Comparison of ENCODE assay signal across 8 mouse cellular contexts in genomic region chr11:87763988-87764876, GRCm38 (mm10). TPM values are rescaled to one million over a fixed set of nuclear protein-coding genes. Genes with fewer than 3 reads are reported as not detected.
A peak's percentile ranks its signal among the peaks of the same experiment; 100 is the strongest.
DNase-seq lines count a peak whose midpoint lies in the region; ATAC-seq and TF ChIP-seq lines count a peak whose summit lies in the region.

No protein-coding gene starts in this region.

- no peaks in the 10 kb centered on the region for H3K36me3 ChIP-seq in embryonic facial prominence, embryonic 13.5 days
- H3K36me3 ChIP-seq in kidney, adult 2 months (ENCODE audit: control insufficient read depth, insufficient read depth, low read length): no peaks in the 10 kb centered on the region
- no peaks in the 10 kb centered on the region for H3K36me3 ChIP-seq in liver, embryonic 14.5 days (replicated peaks; ENCODE audit: control insufficient read depth, insufficient read depth, low read depth)

- H3K4me2 ChIP-seq in embryonic facial prominence, embryonic 13.5 days: peak overlapping the region; percentile 95
- H3K4me2 ChIP-seq in liver, embryonic 14.5 days (ENCODE audit: low read depth): peak overlapping the region; percentile 62

- no peak overlapping the region for H3K27ac ChIP-seq in embryonic facial prominence, embryonic 13.5 days
- no peak overlapping the region for H3K27ac ChIP-seq in kidney, adult 2 months (ENCODE audit: insufficient read depth, low read depth, low read length)
- H3K27ac ChIP-seq in liver, embryonic 14.5 days: no peak overlapping the region

- H3K4me3 ChIP-seq in embryonic facial prominence, embryonic 13.5 days: peak overlapping the region; percentile 53
- peak overlapping the region; percentile 43 for H3K4me3 ChIP-seq in kidney, adult 2 months (ENCODE audit: insufficient read depth, low read depth, low read length)
- peak overlapping the region; percentile 28 to 43; a peak in 3 of 4 replicates for H3K4me3 ChIP-seq in liver, embryonic 14.5 days (ENCODE audit: insufficient read depth in 1 of 2, low read depth in 2 of 2, low read length in 2 of 2)

- peak overlapping the region; percentile 73 for H3K9ac ChIP-seq in embryonic facial prominence, embryonic 13.5 days
- H3K9ac ChIP-seq in liver, embryonic 14.5 days (replicated peaks): 0 out of 2 replicates have a peak overlapping the region, but pooled peaks have one; percentile 6

- no peaks in the 10 kb centered on the region for H3K9me3 ChIP-seq in embryonic facial prominence, embryonic 13.5 days
- H3K9me3 ChIP-seq in liver, embryonic 14.5 days (ENCODE audit: control insufficient read depth, low read length): no peaks in the 10 kb centered on the region

- DNase-seq in layer of hippocampus, adult 11-12 months (ENCODE audit: low spot score): peak; percentile 43
- no peak for DNase-seq in layer of hippocampus, adult 9-10 months (ENCODE audit: low spot score)
- DNase-seq in adrenal gland, postnatal 25 days: peak; percentile 49
- DNase-seq in kidney, adult 2 months: no peak
- no peak for DNase-seq in liver, embryonic 14.5 days (ENCODE audit: low read depth in 3 of 3, low spot score in 3 of 3)
- DNase-seq in retina, postnatal 1 day: peak; percentile 85
- no peak for DNase-seq in MN1 (ENCODE audit: low spot score)

- H3K27me3 ChIP-seq in embryonic facial prominence, embryonic 13.5 days: peaks cover 89% of the 10 kb centered on the region
- no peaks in the 10 kb centered on the region for H3K27me3 ChIP-seq in kidney, adult 2 months (replicated peaks; ENCODE audit: control insufficient read depth, insufficient read depth, low read length)
- peaks cover 49% of the 10 kb centered on the region for H3K27me3 ChIP-seq in liver, embryonic 14.5 days (ENCODE audit: control insufficient read depth, insufficient read depth, low read length)

- peaks cover 28% of the 10 kb centered on the region for H3K4me1 ChIP-seq in embryonic facial prominence, embryonic 13.5 days
- no peaks in the 10 kb centered on the region for H3K4me1 ChIP-seq in kidney, adult 2 months (ENCODE audit: control insufficient read depth, insufficient read depth, low read length)
- peaks cover 0 to 5% of the 10 kb centered on the region in 2 experiments; a peak in 2 of 4 replicates for H3K4me1 ChIP-seq in liver, embryonic 14.5 days (replicated peaks; ENCODE audit: control insufficient read depth in 2 of 2, insufficient read depth in 2 of 2, low read length in 1 of 2)

- no peak for TF ChIP-seq EP300 in liver, embryonic 14.5 days (IDR thresholded peaks at IDR 0.05; ENCODE audit: low read depth)

- no peak for TF ChIP-seq POLR2A in kidney, adult 2 months (IDR thresholded peaks at IDR 0.05; ENCODE audit: low read depth, low read length)

- 1% methylated on average over 60 of the region's 65 CpGs for WGBS in embryonic facial prominence, embryonic 13.5 days
- 2% methylated on average over 65 of the region's 65 CpGs for WGBS in kidney, adult 2 months
- WGBS in liver, embryonic 14.5 days (ENCODE audit: insufficient replicate concordance): 4% methylated on average over 65 of the region's 65 CpGs

- no peak for TF ChIP-seq CTCF in kidney, adult 2 months (conservative IDR thresholded peaks at IDR 0.05; ENCODE audit: insufficient read depth, insufficient read length, low read depth, low read length)
- no peak for TF ChIP-seq CTCF in liver, embryonic 14.5 days (IDR thresholded peaks at IDR 0.05; ENCODE audit: low read depth)

- peak; percentile 56 for ATAC-seq in embryonic facial prominence, embryonic 13.5 days (ENCODE audit: insufficient number of reproducible peaks, insufficient read depth, low FRiP score, low TSS enrichment, low read depth)
- no peak for ATAC-seq in liver, embryonic 14.5 days (ENCODE audit: insufficient read depth)

RNA-seq across cellular contexts. Expression of gene Tspoap1, which starts 3.9 kb away (rescaled TPM):
- total RNA-seq in adrenal gland, postnatal 25 days (2021): 7.4 and 9.4 TPM in 2 replicates
- polyA plus RNA-seq in embryonic facial prominence, embryonic 13.5 days (2015; fragmentation: Nextera tagmentation; extraction: Ambion mirVana): 4.9 and 5.3 TPM in 2 replicates
- polyA plus RNA-seq in kidney, adult 2 months (2012; rRNA removed): 3.1 and 4.2 TPM in 2 replicates
- 5.4 and 5.5 TPM in 2 replicates for polyA plus RNA-seq in liver, embryonic 14.5 days (2012; rRNA removed)
- polyA plus RNA-seq in liver, embryonic 14.5 days (2014; fragmentation: Nextera tagmentation; extraction: Ambion mirVana): 1.1 and 2.4 TPM in 2 replicates

RNA-seq across cellular contexts. Expression of gene Supt4a, which starts 26.9 kb away (rescaled TPM):
- 59.0 and 84.6 TPM in 2 replicates for total RNA-seq in adrenal gland, postnatal 25 days (2021)
- polyA plus RNA-seq in embryonic facial prominence, embryonic 13.5 days (2015; fragmentation: Nextera tagmentation; extraction: Ambion mirVana): 163 and 172 TPM in 2 replicates
- polyA plus RNA-seq in kidney, adult 2 months (2012; rRNA removed): 96.9 and 135 TPM in 2 replicates
- polyA plus RNA-seq in liver, embryonic 14.5 days (2012; rRNA removed): 111 TPM in 2 replicates
- polyA plus RNA-seq in liver, embryonic 14.5 days (2014; fragmentation: Nextera tagmentation; extraction: Ambion mirVana): 211 and 214 TPM in 2 replicates

RNA-seq across cellular contexts. Expression of gene Mpo, which starts 29.1 kb away (rescaled TPM):
- total RNA-seq in adrenal gland, postnatal 25 days (2021): not detected in 2 replicates
- 1.9 and 6.1 TPM in 2 replicates for polyA plus RNA-seq in embryonic facial prominence, embryonic 13.5 days (2015; fragmentation: Nextera tagmentation; extraction: Ambion mirVana)
- 0.05 TPM in 1 of 2 replicates, not detected in the other for polyA plus RNA-seq in kidney, adult 2 months (2012; rRNA removed)
- 142 and 163 TPM in 2 replicates for polyA plus RNA-seq in liver, embryonic 14.5 days (2012; rRNA removed)
- polyA plus RNA-seq in liver, embryonic 14.5 days (2014; fragmentation: Nextera tagmentation; extraction: Ambion mirVana): 301 and 360 TPM in 2 replicates

Comparison
In these comparisons a context has a peak if more than half of its experiments do, and no peak if none do; other contexts are left out.
1. DNase-seq: peak in layer of hippocampus, adult 11-12 months (single experiment), adrenal gland, postnatal 25 days (single experiment) and retina, postnatal 1 day (single experiment); none in layer of hippocampus, adult 9-10 months (single experiment), kidney, adult 2 months (single experiment), liver, embryonic 14.5 days (0 of 3) and MN1 (single experiment).
2. RNA of gene Mpo, which starts 29.1 kb away (polyA plus RNA-seq): 142 to 360 TPM in liver, embryonic 14.5 days; 1.9 to 6.1 TPM in embryonic facial prominence, embryonic 13.5 days and 0.05 TPM in kidney, adult 2 months; every median in the first group is over 10 times any median in the second.
3. Peak in every context shown above with its lines, with median percentiles within 50 percentile points of each other: H3K4me3 ChIP-seq.